Mouse (Mus musculus): ENCODE data around the gene Grcc10.

The Grcc10 gene

DNA sequence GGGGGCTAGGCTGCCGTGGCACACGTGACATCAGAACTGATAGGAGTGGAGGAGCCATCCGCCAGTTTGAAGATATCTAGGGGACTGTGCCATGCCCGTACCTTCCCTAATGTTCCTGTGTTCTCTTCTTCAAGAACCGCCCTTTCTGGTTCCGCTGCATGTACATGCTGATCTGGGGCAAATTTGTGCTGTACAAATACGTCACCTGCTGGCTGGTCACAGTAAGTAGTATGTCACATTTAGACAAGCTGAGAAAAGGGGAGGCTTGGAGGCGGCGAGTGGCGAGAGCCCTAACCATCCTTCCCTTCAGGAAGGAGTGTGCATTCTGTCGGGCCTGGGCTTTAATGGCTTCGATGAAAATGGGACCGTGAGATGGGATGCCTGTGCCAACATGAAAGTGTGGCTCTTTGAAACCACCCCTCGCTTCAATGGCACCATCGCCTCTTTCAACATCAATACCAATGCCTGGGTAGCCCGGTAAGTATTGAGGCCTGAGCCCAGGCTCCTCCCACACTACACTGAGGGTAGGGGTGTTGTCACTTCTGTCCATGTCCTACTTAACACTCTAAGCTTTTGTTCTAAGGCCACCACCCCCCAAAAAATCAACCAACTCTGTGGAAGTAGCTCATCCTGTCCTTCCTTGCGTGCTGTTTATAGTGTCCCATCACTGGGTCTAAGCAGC is 38.9 kb downstream of the Grcc10 start:
- no peak for DNase-seq (ENCODE audit: low spot score in 2 of 2)

DNA sequence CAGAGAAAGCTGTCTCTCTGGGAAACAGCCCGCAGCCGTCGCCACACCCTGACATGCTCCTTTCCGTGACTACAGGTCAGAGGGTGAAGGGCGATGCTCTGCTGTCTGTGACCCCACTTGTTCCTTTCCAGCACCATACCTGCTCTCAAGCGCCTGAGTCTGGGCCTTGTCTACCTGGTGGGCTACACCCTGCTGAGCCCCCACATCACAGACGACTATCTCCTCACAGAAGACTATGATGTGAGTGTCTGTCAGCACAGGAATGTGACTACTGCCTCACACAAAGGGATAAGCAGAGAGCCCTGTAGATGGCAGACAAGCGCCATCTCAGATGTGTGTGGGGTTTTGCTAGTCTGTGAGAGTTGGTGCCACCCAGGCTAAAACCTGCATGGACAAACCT is 39.8 kb downstream of the Grcc10 start:
- DNase-seq (ENCODE audit: low spot score in 2 of 2), result no peak

DNA sequence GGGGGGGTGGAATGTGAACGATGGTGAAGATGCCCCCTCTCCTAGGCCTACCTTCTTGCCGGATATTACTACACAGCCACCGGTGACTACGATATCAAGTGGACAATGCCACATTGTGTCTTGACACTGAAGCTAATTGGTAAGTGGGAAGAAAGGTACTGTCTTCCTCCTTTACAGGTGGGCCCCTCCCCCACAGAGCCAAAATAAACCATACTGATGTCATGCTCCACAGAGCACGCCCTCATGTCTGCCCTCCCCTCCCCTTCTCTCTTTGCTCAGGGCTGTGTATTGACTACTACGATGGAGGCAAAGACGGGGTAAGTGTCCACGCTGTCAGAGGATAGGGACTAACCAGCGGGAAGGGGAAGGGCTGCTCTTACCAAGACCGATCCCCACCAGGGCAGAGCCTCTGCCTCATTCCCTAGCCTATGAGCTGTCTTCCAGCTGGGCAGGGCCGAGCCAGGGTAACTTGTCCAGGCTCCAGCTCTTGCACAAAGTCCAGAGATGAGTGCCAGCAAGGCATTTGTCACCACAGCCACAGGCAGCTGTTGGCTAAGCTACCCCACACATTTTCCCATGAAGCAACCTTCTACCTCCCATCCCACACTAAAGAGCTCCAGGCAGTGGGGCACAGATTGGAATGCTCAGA is 41.1 kb downstream of the Grcc10 start:
- DNase-seq (ENCODE audit: low spot score in 2 of 2), result peak in 1 of 2 experiments; percentile 66

DNA sequence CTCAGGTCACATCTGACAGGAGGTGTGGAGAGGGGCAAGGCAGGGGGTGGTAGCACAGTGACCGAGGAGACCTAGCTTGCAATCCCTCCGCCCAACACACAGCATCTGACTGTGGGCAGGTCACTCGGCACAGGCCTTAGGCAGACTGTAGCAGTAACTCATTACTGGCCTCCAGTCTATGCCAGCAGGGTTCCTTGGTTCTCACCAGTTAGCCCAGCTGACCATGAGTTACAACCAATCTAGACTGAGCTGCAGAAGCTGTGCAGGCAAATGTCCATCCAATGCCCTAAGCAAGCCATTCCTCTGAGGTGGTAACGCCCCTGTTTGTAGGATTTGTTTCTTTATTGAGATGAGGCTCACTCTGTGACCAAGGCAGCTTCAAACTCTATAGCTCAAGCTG is 41.8 kb downstream of the Grcc10 start:
- no peak for DNase-seq (ENCODE audit: low spot score in 2 of 2)

DNA sequence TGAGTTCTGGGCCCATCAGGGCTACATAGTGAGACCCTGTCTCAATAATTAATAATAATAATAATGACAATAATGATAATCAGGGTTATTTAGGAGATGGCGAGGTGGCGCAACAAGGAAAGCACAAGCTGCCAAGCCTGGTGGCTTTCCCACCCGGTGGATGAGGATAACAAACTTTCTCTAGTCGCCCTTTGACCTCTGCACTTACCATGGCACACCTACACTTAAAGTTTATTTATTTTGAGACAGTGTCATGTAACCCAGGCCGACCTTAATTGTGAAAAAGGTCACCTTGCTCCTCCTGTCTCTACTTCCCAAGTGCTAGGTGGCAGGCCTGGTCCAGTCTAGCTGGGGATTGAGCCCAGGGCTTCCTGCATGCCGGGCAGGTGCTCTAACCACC is 42.4 kb downstream of the Grcc10 start:
- no peak for DNase-seq (ENCODE audit: low spot score in 2 of 2)

DNA sequence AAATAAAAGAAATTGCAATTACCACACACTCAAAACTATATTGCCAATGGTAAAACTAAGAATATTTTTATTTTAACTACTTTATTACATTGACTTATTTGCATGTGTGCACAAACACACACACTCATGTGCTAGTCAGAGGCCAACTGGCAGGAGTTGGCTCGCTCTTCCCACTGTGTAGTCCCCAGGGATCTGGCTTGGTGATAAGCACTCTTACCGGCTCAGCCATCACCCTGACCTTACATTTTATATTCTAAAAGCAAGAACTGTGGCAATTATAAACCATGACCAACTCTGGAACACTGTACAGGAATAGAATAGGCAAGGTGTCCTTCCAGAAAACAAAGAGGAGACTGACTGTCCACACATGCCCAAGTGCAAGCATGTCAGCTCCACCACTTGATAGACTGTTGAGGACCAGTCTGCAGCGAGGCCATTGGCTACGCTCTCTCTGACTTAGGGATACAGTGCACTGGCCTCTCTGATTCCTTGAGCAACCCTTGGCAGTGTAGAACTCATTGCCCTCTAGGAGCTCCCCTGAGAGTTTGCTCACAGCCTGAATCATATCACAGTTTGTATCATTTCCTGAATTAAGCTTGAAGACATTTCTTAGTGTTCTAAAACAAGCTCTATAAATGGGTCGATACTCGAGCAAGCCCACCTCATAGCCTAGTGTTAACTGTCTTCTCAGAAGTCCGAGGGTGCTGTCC is 44.6 kb downstream of the Grcc10 start:
- DNase-seq (ENCODE audit: low spot score in 2 of 2), result no peak

DNA sequence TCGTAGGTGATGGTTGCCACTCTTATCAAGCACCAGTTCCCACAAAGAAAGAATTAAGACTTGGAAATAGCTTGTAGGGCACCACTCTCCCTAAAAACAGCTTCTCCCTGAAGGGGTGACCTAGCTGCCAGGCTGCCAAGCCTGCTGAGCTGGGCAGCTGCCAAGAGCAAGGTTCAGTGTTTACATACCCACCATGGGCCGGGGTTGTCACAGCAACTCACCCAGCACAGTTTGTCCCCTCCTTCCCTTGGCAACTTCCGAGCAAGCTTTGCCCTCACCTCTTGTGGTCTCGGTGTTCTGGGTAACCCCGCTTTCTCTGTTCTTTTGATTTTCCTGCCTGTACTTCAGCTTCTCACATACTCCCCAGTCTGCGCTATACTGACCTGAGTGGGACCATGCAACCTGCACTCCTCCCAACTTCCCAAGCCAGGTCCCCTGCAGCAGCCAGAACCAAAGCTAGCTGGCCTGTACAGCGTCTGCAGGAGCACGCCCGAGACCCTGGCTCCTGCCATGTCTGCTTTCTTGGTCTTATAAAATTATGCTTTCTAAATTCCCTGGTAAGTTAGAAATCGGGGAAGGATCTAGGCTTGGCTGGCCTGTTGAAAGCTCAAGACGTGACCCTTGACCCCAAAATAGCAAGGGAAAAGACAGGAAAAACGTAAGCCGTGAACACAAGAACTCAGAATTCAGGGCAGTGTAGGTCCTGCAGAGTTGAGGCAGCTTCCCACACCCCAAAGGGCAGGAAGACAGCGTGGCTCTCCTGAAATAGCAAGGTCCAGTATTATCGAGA is 46.8 kb downstream of the Grcc10 start:
- DNase-seq (ENCODE audit: low spot score in 2 of 2), result peak in 1 of 2 experiments; percentile 42

DNA sequence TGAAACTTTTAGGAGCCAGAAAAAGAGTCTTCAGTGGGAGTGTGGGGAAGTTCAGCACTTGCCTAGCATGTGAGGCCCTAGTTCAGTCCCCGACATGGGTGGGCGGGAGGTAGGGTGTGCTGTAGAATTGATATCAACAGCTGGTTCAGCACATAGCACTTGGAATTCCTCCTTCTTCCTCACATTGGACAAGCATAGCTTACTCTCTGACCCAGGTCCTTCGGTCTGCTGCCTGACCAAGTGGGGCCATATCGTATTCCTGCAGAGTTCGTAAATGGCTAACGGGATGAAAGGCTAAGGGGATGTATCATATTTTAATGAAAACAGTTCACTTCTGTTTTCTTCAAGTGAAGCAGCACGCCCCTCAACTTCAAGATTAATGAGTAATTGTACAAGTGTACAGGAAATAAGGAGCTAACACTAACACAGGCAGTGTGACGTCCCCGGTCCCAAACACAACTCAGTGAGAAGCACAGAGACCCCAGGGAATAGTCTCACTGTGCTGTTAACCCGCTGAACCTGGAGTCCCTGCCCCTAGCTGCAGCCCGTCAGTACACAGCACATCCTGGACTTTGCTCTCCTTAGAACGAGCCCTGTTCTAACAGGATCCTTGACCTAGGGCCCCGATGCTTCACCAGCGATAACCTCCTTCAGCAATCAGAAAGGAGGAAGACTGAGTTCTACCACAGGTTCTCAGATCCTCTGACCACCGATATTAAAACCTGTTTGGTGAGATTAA is 47.8 kb downstream of the Grcc10 start:
- no peak for DNase-seq (ENCODE audit: low spot score in 2 of 2)

DNA sequence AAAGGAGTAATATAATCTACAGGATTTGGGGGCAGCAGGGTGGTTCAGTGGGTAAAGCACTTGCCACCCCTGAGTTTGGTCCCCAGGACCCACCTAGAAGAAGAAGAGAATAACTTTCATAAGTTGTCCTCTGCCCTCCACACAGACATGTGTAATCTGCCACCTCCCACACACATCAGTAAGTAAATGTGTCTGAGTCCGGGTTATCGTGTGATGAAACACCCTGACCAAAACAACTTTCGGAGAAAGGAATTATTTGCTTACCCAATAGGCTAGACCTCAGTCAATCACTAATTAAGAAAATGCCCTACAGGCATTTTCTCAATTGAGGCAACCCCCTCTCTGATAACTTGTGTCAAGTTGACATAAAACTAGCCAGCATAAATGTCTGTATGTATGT is 50.7 kb downstream of the Grcc10 start:
- no peak for DNase-seq (ENCODE audit: low spot score in 2 of 2)
